Mouse (Mus musculus) lung, postnatal 14 days (tissue): ENCODE measurements at regions not wholly inside any gene's neighbourhood (a gene's known extent, or its start where the extent isn't known, plus 50 kb on each side); places are given as distances from the start of the nearest gene placed in this dataset.

Source experiments
- DNase-seq: peaks from one replicate; pipeline ENCODE4 v3.0.0; 2021

GRCm38 (mm10) chr3:47095288-47095687, 647.3 kb upstream of the Pabpc4l start:
- no peak for DNase-seq

- no peak for DNase-seq
Measured at GRCm38 (mm10) chr3:47051563-47051962, 603.5 kb upstream of the Pabpc4l start.

GRCm38 (mm10) chr3:47025738-47026137, 577.7 kb upstream of the Pabpc4l start:
- no peak for DNase-seq

GRCm38 (mm10) chr3:47019270-47019669, 571.3 kb upstream of the Pabpc4l start:
- DNase-seq, result no peak

GRCm38 (mm10) chr3:47018565-47018964, 570.5 kb upstream of the Pabpc4l start:
- no peak for DNase-seq

- DNase-seq, result no peak
Measured at GRCm38 (mm10) chr3:47010459-47010858, 562.4 kb upstream of the Pabpc4l start.

GRCm38 (mm10) chr3:46998916-46999315, 550.9 kb upstream of the Pabpc4l start:
- DNase-seq, result no peak

GRCm38 (mm10) chr3:46970744-46971143, 522.7 kb upstream of the Pabpc4l start:
- no peak for DNase-seq

GRCm38 (mm10) chr3:46970000-46970399, 522.0 kb upstream of the Pabpc4l start:
- DNase-seq, result no peak

GRCm38 (mm10) chr3:46951391-46951790, 503.4 kb upstream of the Pabpc4l start:
- no peak for DNase-seq

- DNase-seq, result no peak
Measured at GRCm38 (mm10) chr3:46937751-46938150, 489.7 kb upstream of the Pabpc4l start.

- no peak for DNase-seq
Measured at GRCm38 (mm10) chr3:46891057-46891736, 443.2 kb upstream of the Pabpc4l start.

GRCm38 (mm10) chr3:46875848-46876247, 427.8 kb upstream of the Pabpc4l start:
- peak; percentile 3 for DNase-seq

GRCm38 (mm10) chr3:46870876-46871275, 422.9 kb upstream of the Pabpc4l start:
- no peak for DNase-seq

GRCm38 (mm10) chr3:46869576-46870295, 421.7 kb upstream of the Pabpc4l start:
- DNase-seq, result no peak

- no peak for DNase-seq
Measured at GRCm38 (mm10) chr3:46848400-46848983, 400.5 kb upstream of the Pabpc4l start.

GRCm38 (mm10) chr3:46828676-46829075, 380.7 kb upstream of the Pabpc4l start:
- DNase-seq, result no peak
